Mouse (Mus musculus): Measurements from ENCODE around the gene Sprr3. TPM values are rescaled to one million over a fixed set of nuclear protein-coding genes. Genes with fewer than 3 reads are reported as not detected.

The Sprr3 gene
- polyA plus RNA-seq (2012; ENCODE audit: low replicate concordance) = not detected in 2 replicates

DNA sequence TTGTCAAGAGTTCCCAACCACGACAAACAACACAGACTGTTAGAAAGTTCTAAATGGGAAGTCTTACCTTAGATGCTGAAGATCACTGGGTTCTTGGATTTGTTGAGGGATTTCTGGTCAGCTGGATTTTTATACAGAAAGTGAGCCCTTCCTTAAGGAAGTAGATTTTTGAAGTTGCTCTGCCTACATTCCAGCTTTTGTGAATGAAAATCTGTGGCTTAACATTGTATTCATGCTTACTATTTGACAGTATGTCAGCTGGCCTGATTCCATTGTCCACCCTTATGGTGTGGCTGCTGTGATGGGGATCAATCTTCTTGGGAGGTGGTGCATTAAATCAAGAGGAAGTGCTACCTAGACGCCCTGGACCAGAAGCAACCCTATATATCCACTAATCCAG, at the start of gene Sprr3:
TSS of gene Sprr3 (minus strand) at position 101 of the 400 bp plus-strand sequence.

DNA sequence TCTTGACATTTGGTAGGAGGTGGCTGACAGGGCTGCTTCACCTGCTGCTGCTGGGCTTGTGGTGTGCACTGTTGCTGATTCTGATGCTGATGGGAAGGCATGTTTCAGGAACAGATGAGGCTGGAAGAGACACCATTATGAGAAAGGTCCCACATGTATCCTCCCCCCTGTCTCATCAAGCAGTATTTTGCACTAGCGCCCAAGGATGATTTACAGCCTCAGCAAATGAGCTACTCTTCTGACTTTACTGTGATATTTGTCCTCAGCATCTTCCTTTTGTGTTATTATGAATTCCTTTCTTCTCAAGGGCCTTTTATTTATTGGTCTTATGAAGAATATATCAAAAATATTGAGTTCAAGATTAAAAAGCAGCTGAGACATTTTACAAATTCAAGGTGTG, 41.9 kb upstream of the Sprr3 start, which contains the start of gene Sprr4:
TSS of gene Sprr4 (minus strand) at position 101 of the 400 bp plus-strand sequence.

DNA sequence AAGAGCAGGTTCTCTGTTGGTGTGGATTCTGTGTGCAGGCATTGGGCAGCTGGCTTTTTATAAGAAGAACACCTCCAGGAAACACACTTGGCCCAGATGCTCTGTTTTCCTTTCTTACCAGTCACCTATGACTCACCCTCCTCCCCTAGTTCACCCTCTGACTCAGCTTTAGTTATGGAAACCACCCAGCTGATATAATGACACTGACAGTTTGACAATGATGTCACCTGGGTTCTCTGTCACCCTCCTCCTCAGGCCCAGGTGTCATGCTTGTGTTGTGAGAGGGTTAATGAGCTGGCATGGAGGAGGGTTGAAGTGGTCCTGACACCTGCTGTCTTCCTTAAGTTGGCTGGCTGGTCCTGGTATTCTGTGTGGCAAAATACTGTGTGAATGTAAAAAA, 27.3 kb upstream of the Sprr3 start, which contains the start of gene Sprr1a:
TSS of gene Sprr1a (minus strand) at position 33 of the 400 bp plus-strand sequence.

DNA sequence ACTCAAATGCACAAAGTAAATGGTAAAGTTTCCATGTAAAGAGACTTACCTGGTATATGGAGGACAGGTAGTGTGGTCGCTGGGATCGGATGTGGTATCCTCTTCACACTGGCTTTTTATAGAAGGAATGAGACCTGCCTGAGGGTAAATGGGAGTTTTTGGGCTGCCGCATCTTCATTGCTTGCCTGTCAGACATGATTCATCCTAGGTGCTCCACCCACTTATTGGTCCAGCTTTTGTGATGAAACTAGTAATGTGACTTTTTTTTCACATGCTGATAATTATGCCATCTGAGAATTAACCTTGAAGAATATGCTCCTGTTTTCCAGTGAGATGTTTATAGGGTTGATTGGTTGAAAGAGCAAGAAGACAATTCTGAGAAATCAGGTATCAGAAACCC, 19.8 kb downstream of the Sprr3 start, which contains the start of gene Sprr1b:
TSS of gene Sprr1b (minus strand) at position 101 of the 400 bp plus-strand sequence.

DNA sequence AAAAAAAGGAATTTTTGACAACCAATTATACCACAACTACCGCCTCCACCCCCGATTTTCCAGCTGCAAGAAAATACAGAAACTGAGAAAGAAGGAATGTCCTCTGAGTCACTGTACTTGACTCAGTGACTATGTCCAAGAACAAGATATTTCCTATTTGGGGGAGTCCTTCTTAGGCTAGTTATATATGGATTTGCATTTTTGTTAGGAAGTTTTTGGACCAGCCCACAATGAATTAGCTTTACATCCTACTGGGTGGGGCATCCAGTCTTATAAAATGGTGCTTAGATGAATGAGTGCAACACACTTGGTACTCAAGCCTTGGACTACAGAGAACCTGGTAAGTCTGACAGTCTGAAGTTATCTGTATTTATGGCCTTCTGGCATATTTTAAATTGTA, 26.2 kb downstream of the Sprr3 start, which contains the start of gene Sprr2k:
TSS of gene Sprr2k (plus strand) at position 301 of the 400 bp plus-strand sequence.

DNA sequence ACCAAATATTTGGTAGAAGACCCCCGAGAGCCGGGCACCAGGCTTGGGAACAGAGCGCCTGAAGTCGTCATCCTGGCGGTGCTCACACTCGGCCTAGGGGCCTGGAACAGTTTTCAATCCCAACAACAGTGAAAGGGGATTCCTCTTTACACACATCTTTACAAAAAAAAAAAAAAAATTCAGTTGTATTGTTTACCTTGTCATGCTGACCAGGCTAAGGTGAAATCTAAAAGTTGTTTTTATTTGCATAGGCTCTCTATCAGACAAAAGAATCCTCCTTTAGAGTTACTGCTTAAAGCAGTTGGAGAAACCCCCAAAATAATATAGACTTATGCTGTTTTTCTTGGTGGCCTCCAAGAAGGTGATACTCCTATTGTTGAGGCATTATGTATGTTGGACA, 29.2 kb downstream of the Sprr3 start, which contains the start of gene Gm9774:
TSS of gene Gm9774 (minus strand) at position 101 of the 400 bp plus-strand sequence.

DNA sequence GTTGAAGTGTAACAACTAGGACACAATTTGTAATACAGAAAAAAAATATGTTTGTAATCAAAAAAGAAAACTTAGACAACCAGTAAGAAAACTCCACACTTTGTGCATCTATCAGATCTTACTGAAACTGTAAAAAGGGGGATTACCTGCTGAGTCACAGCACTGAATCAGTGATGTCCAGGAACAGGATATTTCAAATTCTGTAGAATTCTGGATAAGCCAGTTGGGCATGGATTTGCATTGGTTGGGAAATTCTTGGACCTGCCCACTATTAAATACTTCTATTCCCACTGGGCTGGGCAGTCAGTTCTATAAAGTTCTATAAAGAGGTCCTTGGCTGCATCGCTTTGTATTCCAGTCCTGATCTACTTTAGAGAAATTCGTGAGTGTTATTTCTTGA, 40.7 kb downstream of the Sprr3 start, which contains the start of gene Sprr2j-ps:
TSS of gene Sprr2j-ps (plus strand) at position 301 of the 400 bp plus-strand sequence.

DNA sequence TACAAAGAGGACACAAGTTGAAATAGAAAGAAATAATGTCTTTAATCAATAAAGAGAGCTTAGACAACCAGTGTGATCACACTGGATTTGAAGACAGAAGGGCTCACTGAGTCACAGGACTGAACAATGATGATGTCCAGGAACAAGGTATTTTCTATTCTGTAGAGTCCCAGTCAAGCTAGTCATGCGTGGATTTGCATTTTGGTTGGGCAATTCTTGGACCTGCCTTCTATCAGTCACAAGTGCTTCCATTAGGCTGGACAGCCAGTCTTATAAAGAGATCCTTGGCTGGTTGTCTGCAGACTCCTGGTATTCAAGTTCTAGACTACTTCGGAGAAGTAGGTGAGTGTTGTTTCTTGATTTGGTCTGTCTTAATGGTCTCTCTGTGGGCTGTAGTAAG, 50.8 kb downstream of the Sprr3 start, which contains the start of gene Sprr2i:
TSS of gene Sprr2i (plus strand) at position 301 of the 400 bp plus-strand sequence.

Other genes with a start within 250 kb of the Sprr3 start
- not detected in 2 replicates for gene Sprr2a1, start 242.9 kb downstream of the Sprr3 start, polyA plus RNA-seq (2012; ENCODE audit: low replicate concordance)
- not detected in 2 replicates for gene Sprr2a2, start 242.8 kb downstream of the Sprr3 start, polyA plus RNA-seq (2012; ENCODE audit: low replicate concordance)
- not detected in 2 replicates for gene Sprr2a3, start 173.3 kb downstream of the Sprr3 start, polyA plus RNA-seq (2012; ENCODE audit: low replicate concordance)
- gene Sprr2b, start 142.1 kb downstream of the Sprr3 start, polyA plus RNA-seq (2012; ENCODE audit: low replicate concordance) = not detected in 2 replicates
- gene Sprr2d, start 119.6 kb downstream of the Sprr3 start, polyA plus RNA-seq (2012; ENCODE audit: low replicate concordance) = not detected in 2 replicates
- not detected in 2 replicates for gene Sprr2e, start 106.6 kb downstream of the Sprr3 start, polyA plus RNA-seq (2012; ENCODE audit: low replicate concordance)
- not detected in 2 replicates for gene Sprr2f, start 93.5 kb downstream of the Sprr3 start, polyA plus RNA-seq (2012; ENCODE audit: low replicate concordance)
- gene Sprr2h, start 73.0 kb downstream of the Sprr3 start, polyA plus RNA-seq (2012; ENCODE audit: low replicate concordance) = not detected in 2 replicates
- gene Sprr2i, start 50.7 kb downstream of the Sprr3 start, polyA plus RNA-seq (2012; ENCODE audit: low replicate concordance) = not detected in 2 replicates
- gene Sprr2j-ps, start 40.6 kb downstream of the Sprr3 start, polyA plus RNA-seq (2012; ENCODE audit: low replicate concordance) = not detected in 2 replicates
- 16.3 and 26.7 TPM in 2 replicates for gene Gm9774, start 29.3 kb downstream of the Sprr3 start, polyA plus RNA-seq (2012; ENCODE audit: low replicate concordance)
- gene Sprr2k, start 26.1 kb downstream of the Sprr3 start, polyA plus RNA-seq (2012; ENCODE audit: low replicate concordance) = not detected in 2 replicates
- gene Sprr1b, start 19.9 kb downstream of the Sprr3 start, polyA plus RNA-seq (2012; ENCODE audit: low replicate concordance) = not detected in 2 replicates
- gene Sprr1a, start 27.2 kb upstream of the Sprr3 start, polyA plus RNA-seq (2012; ENCODE audit: low replicate concordance) = not detected in 2 replicates
- not detected in 2 replicates for gene Sprr4, start 41.8 kb upstream of the Sprr3 start, polyA plus RNA-seq (2012; ENCODE audit: low replicate concordance)
- gene 2310046K23Rik, start 75.8 kb upstream of the Sprr3 start, polyA plus RNA-seq (2012; ENCODE audit: low replicate concordance) = not detected in 2 replicates
- gene Ivl, start 115.0 kb upstream of the Sprr3 start, polyA plus RNA-seq (2012; ENCODE audit: low replicate concordance) = not detected in 2 replicates
- gene Smcp, start 130.3 kb upstream of the Sprr3 start, polyA plus RNA-seq (2012; ENCODE audit: low replicate concordance) = not detected in 2 replicates
- not detected in 2 replicates for gene 2210017I01Rik, start 148.8 kb upstream of the Sprr3 start, polyA plus RNA-seq (2012; ENCODE audit: low replicate concordance)
- not detected in 2 replicates for gene Lce6a, start 162.9 kb upstream of the Sprr3 start, polyA plus RNA-seq (2012; ENCODE audit: low replicate concordance)
- gene Lce1a1, start 189.6 kb upstream of the Sprr3 start, polyA plus RNA-seq (2012; ENCODE audit: low replicate concordance) = not detected in 2 replicates
- not detected in 2 replicates for gene Lce1b, start 198.2 kb upstream of the Sprr3 start, polyA plus RNA-seq (2012; ENCODE audit: low replicate concordance)
- gene Lce1a2, start 211.6 kb upstream of the Sprr3 start, polyA plus RNA-seq (2012; ENCODE audit: low replicate concordance) = not detected in 2 replicates
- not detected in 2 replicates for gene Lce1c, start 220.5 kb upstream of the Sprr3 start, polyA plus RNA-seq (2012; ENCODE audit: low replicate concordance)
- gene Lce1d, start 228.5 kb upstream of the Sprr3 start, polyA plus RNA-seq (2012; ENCODE audit: low replicate concordance) = not detected in 2 replicates

Data from leukemia stem cell, adult 10-12 weeks (primary cell).